Mouse (Mus musculus) neural tube, embryonic 11.5 days (tissue): ENCODE results near the gene Chfr. TPM values are rescaled to one million over a fixed set of nuclear protein-coding genes. Genes with fewer than 3 reads are reported as not detected.

ENCODE experiments used
- ATAC-seq: fragments of 200-750 bp; cut with Nextera tagmentation; 2 replicates; pipeline ENCODE4 v1.8.0; 2017; ENCODE audit warnings: moderate number of reproducible peaks, mild to moderate bottlenecking, moderate TSS enrichment, moderate library complexity; ENCODE audit not compliant: insufficient read depth, low FRiP score, low TSS enrichment
- DNase-seq: peaks from one replicate; pipeline ENCODE4 v3.0.0-alpha.2; 2015; ENCODE audit warnings: low spot score
- H3K27ac ChIP-seq: fragments of 300-500 bp; sonication (generic); 2 replicates; pipeline ENCODE4 v1.5.1; 2014; ENCODE audit warnings: low read depth, mild to moderate bottlenecking, low read length
- H3K27me3 ChIP-seq: fragments of 300-500 bp; sonication (generic); 2 replicates; pipeline ENCODE4 v1.6.1; 2014; ENCODE audit warnings: mild to moderate bottlenecking, low read length, mixed read lengths; ENCODE audit not compliant: control insufficient read depth, insufficient read depth
- H3K36me3 ChIP-seq: fragments of 300-500 bp; sonication (generic); 2 replicates; pipeline ENCODE4 v1.6.1; 2014; ENCODE audit warnings: mild to moderate bottlenecking, low read length, moderate library complexity, mixed read lengths; ENCODE audit not compliant: control insufficient read depth, insufficient read depth
- H3K4me1 ChIP-seq: fragments of 300-500 bp; sonication (generic); 2 replicates; pipeline ENCODE4 v1.6.1; 2014; ENCODE audit warnings: low read length, mixed read lengths; ENCODE audit not compliant: control insufficient read depth, insufficient read depth
- H3K4me2 ChIP-seq: fragments of 300-500 bp; sonication (generic); 2 replicates; pipeline ENCODE4 v1.6.1; 2014; ENCODE audit warnings: low read depth, mild to moderate bottlenecking, moderate library complexity
- H3K4me3 ChIP-seq: fragments of 300-500 bp; sonication (generic); 2 replicates; pipeline ENCODE4 v1.5.1; 2014; ENCODE audit warnings: low read depth, low read length
- H3K9ac ChIP-seq: fragments of 300-500 bp; sonication (generic); 2 replicates; pipeline ENCODE4 v1.6.1; 2014; ENCODE audit warnings: mild to moderate bottlenecking, low read length
- H3K9me3 ChIP-seq: fragments of 300-500 bp; sonication (generic); 2 replicates; pipeline ENCODE4 v1.6.1; 2016; ENCODE audit warnings: low read length; ENCODE audit not compliant: control insufficient read depth
- WGBS: fragments of 180-500 bp; shearing (Covaris S2); extraction: QIAGEN DNeasy Blood & Tissue Kit; methylation state at CpG from one replicate; pipeline ENCODE4 v1.1.7; 2014; 5-methylcytosine and 5-hydroxymethylcytosine counted together
- polyA plus RNA-seq: library from polyadenylated mRNA; unstranded; fragments of >200 nt; fragmentation: Nextera tagmentation; extraction: Ambion mirVana; gene quantifications from 2 replicates; pipeline ENCODE4 v1.2.1, GENCODE M21; 2014

The Chfr gene
- polyA plus RNA-seq, 1 experiment from 2014 or later = 95.0 TPM

DNA sequence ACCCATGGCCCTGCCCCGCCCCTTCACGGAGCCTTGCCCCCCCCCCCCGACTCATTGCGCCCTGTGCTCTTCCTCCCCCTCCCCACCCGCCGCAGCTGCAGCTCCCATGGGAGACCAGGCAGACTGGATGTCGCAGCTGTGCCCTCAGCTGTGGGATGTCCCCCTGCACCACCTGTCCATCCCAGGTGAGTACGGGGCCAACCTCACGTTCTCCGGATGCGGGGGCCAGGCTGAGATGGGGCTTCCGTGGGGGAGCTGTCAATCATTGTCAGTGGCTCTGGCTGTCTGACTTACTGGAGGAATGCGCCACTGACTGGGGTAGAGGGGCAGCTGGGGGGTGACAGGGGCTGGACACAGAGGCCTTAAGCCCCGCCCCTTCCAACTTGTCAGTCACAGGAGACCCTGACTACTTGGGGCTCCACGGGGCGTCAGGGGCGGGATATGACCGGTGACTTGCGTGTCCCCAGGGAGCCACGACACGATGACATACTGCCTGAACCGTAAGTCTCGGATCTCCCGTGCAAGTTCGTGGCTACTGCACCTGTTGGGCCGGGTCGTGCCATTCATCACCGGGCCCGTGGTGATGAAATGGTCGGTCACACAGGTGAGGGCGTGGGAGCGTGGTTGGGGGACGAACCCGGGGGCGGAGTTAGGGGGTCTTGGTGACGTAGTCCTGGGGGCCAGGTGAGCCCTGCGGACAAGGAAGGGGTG, 34.6 kb upstream of the Chfr start:
- ATAC-seq = peak; percentile 20
- WGBS = 3% methylated on average over 30 of the region's 37 CpGs

DNA sequence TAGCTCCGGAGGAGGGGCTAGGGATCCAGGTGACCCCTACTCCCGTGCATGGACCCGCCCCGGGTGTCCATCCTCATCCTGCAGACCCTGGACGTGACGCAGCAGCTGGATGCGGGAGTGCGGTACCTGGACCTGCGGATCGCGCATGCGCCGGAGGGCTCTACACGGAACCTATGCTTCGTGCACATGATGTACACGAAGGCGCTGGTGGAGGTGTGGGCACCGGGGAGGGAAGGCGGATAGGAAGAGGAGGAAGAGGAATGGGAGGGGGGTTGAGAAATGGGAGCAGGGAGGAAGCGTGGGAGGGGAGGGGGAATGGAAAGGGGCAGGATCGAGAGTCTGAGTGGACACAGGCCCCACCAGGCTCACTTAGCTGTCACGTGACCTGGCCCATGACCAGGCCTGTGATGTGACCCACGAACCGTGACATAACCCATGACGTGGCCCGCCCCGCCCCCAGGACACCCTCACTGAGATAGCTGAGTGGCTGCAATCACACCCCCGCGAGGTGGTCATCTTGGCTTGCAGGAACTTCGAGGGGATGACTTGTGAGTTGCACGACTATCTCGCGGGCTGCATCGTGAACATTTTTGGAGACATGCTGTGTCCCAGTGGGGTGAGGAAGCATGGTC, 33.8 kb upstream of the Chfr start:
- ATAC-seq (peak; percentile 43), DNase-seq (peak; percentile 43)

More for the DNA sequence above, 34.6 kb upstream of the Chfr start:
- peak overlapping the region; percentile 15 for H3K4me3 ChIP-seq
- no peak for DNase-seq
- no peaks in the 10 kb centered on the region for H3K27me3 ChIP-seq
- H3K4me1 ChIP-seq = peaks cover 12% of the 10 kb centered on the region; the same call in 1 of the 2 replicates
- H3K36me3 ChIP-seq = peaks cover 22% of the 10 kb centered on the region
- no peak overlapping the region for H3K27ac ChIP-seq
- no peak overlapping the region for H3K9ac ChIP-seq
- H3K9me3 ChIP-seq = no peaks in the 10 kb centered on the region
- H3K4me2 ChIP-seq = peak overlapping the region; percentile 44

DNA sequence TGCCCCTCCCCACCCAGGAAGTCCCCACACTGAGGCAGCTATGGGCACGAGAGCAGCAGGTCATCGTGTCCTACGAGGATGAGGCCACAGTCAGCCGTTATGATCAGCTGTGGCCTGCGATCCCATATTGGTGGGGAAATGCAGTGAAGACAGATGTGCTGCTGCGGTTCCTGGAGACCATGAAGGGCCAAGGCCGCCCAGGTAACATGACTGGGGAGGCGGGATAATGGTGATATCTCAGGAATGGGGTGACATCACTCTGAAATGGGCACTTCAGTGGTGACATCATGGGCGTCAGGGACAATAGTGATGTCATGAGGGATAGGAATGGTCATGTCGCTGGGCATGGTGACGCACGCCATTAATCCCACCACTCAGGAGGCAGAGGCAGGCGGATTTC, 33.2 kb upstream of the Chfr start:
- ATAC-seq = no peak
- DNase-seq = no peak
- Histone ChIP-seq H3K9ac (no peak overlapping the region), H3K36me3 (peaks cover 22% of the 10 kb centered on the region), H3K4me1 (peaks cover 12% of the 10 kb centered on the region; the same call in 1 of the 2 replicates), H3K9me3 (no peaks in the 10 kb centered on the region), H3K4me3 (no peak overlapping the region), H3K4me2 (no peak overlapping the region), H3K27ac (no peak overlapping the region), H3K27me3 (no peaks in the 10 kb centered on the region)
- 92% methylated on average over 13 of the region's 13 CpGs for WGBS

More for the DNA sequence above, 33.8 kb upstream of the Chfr start:
- Histone ChIP-seq H3K9me3 (no peaks in the 10 kb centered on the region), H3K9ac (no peak overlapping the region; the same call in 1 of the 2 replicates), H3K36me3 (peaks cover 22% of the 10 kb centered on the region), H3K4me3 (peak overlapping the region; percentile 15), H3K27me3 (no peaks in the 10 kb centered on the region), H3K4me2 (peak overlapping the region; percentile 44), H3K27ac (no peak overlapping the region), H3K4me1 (peaks cover 12% of the 10 kb centered on the region; the same call in 1 of the 2 replicates)
- 21% methylated on average over 33 of the region's 34 CpGs for WGBS

- Histone ChIP-seq H3K4me2 (no peak overlapping the region), H3K9me3 (no peaks in the 10 kb centered on the region), H3K27me3 (no peaks in the 10 kb centered on the region), H3K9ac (no peak overlapping the region), H3K4me3 (no peak overlapping the region), H3K4me1 (peaks cover 12% of the 10 kb centered on the region; the same call in 1 of the 2 replicates), H3K36me3 (peaks cover 22% of the 10 kb centered on the region), H3K27ac (no peak overlapping the region)
- DNase-seq = no peak
- 95% methylated on average over 19 of the region's 19 CpGs for WGBS
- ATAC-seq = no peak
These were observed 32.6 kb upstream of the Chfr start for GRCm38 (mm10) chr5:110102853-110103625.

- 94% methylated on average over 27 of the region's 27 CpGs for WGBS
- H3K4me1 ChIP-seq = peaks cover 12% of the 10 kb centered on the region; the same call in 1 of the 2 replicates
- peaks cover 22% of the 10 kb centered on the region for H3K36me3 ChIP-seq
- no peak for DNase-seq
- H3K27me3 ChIP-seq = no peaks in the 10 kb centered on the region
- H3K27ac ChIP-seq = no peak overlapping the region
- H3K9ac ChIP-seq = no peak overlapping the region
- H3K9me3 ChIP-seq = no peaks in the 10 kb centered on the region
- no peak for ATAC-seq
- no peak overlapping the region for H3K4me2 ChIP-seq
- no peak overlapping the region for H3K4me3 ChIP-seq
These were observed 31.6 kb upstream of the Chfr start for GRCm38 (mm10) chr5:110103901-110104615.

GRCm38 (mm10) chr5:110104616-110105380, 30.8 kb upstream of the Chfr start:
- Histone ChIP-seq H3K4me3 (no peak overlapping the region), H3K27me3 (no peaks in the 10 kb centered on the region), H3K4me1 (peaks cover 12% of the 10 kb centered on the region; the same call in 1 of the 2 replicates), H3K4me2 (no peak overlapping the region), H3K9me3 (no peaks in the 10 kb centered on the region), H3K9ac (no peak overlapping the region), H3K36me3 (peaks cover 22% of the 10 kb centered on the region), H3K27ac (no peak overlapping the region)
- 96% methylated on average over 36 of the region's 36 CpGs for WGBS
- ATAC-seq (no peak), DNase-seq (no peak)

DNA sequence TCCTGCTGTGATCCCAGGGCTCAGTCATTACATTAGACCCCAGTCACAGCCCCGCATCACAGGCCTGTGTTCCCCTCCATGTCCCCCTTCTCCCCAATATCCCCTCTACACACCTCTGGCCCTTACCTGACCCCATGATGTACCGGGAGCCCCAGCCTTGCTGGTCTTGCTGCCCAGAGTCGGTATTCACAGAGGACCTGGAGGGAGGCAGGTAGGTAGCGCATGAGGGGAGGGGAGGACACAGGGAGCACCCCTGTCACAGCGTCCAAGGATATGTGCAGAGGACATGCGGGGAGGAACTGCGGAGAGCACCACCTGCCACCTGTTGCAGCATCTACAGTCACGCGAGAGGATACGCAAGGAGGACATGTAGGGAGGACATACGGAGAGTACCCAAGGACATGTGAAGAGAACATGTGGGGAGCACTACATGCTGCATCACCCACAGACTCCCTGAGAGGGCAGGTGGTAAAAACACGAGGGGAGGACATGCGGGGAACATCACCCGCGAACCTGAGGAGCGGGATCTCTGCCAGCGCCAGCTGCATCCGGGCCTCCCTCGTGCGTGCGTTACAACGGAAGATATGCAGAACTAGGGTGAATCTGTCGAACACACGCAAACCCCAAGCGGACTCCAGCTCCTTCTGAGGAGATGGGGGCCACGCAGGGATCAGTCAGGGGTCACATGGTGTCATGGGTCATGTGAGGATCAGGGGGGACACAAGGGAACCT, 29.3 kb upstream of the Chfr start:
- Histone ChIP-seq H3K4me3 (peak overlapping the region; percentile 82), H3K27me3 (no peaks in the 10 kb centered on the region), H3K4me1 (peaks cover 5% of the 10 kb centered on the region; the same call in 1 of the 2 replicates), H3K9me3 (no peaks in the 10 kb centered on the region), H3K9ac (peak overlapping the region; percentile 80), H3K27ac (no peak overlapping the region), H3K36me3 (peaks cover 22% of the 10 kb centered on the region), H3K4me2 (peak overlapping the region; percentile 88)
- WGBS = 95% methylated on average over 26 of the region's 26 CpGs
- ATAC-seq (no peak), DNase-seq (no peak)
